Mouse (Mus musculus): ENCODE measurements around the gene Arfgap3. TPM values are rescaled to one million over a fixed set of nuclear protein-coding genes. Genes with fewer than 3 reads are reported as not detected.
A peak's percentile ranks its signal among the peaks of the same experiment; 100 is the strongest.
"Not testable (repeated sequence)": the region's sequence is repeated elsewhere in the genome, so short reads cannot be mapped to it uniquely, and the experiment has no call there.

The Arfgap3 gene
- total RNA-seq (2014; fragmentation: Nextera tagmentation) (25.2 and 32.4 TPM in 2 replicates), total RNA-seq (2017) (23.1 and 32.1 TPM in 2 replicates)

DNA sequence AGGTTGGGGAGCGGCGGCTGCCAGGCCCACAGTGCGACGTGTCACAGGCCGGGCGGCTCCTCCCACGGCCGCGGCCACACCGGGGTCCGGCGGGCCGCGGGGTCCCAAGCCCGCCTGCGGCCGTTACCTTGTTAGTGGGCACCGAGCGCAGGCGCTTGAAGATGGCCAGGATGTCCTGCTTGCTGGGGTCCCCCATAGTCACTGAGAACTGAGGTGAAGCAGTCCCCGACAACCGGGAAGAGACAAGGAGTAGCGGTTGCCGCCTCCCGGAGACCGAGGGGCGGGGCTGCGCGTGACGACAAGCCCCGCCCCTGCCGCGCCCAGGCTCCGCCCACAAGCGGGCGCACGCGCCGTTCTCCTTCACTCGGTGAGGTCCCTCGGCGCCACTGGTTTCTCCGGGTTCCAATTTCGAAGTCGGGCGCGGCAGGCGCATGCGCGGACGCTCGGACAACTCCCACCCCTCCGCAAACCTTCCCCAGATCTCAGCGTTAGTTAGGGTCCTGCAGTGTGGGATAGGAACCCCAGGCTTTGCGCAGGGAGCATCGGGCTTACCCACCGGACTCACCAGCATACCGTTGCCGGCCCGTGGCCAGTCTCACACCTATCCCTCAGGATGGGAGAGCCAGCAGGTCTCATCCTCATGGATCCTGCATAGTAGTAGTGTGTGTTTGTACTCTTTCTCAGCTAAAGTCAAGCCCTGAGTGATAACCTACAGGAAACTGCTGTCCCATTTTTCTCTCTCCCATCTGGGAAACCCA lies at the start of gene Arfgap3:
Arfgap3 (minus strand) TSS at position 294 of the 758 bp plus-strand sequence.
- peak; percentile 88 for ATAC-seq (replicated peaks; ENCODE audit: low FRiP score, low TSS enrichment, poor library complexity, severe bottlenecking)

DNA sequence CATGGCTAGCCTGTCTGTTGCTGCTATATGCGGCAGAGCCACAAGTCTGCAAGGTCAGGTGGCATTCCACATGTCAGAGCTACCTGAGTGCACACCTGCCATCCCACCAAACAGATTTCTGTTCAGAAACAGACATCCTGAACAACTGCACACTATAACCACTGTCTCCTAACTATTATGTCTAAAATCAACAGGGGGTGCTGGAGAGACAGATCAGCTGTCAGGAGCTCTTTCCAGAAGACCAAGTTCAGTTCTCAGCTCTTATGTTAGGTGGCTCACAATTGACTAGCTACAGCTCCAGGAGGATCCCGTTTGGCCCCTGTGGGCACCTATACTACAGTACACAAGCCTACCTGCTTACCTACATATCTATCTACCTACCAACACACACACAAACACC lies 42.7 kb upstream of the Arfgap3 start:
- ATAC-seq (replicated peaks; ENCODE audit: low FRiP score, low TSS enrichment, poor library complexity, severe bottlenecking) = 0 out of 2 replicates have a peak, but pooled peaks have one; percentile 23

DNA sequence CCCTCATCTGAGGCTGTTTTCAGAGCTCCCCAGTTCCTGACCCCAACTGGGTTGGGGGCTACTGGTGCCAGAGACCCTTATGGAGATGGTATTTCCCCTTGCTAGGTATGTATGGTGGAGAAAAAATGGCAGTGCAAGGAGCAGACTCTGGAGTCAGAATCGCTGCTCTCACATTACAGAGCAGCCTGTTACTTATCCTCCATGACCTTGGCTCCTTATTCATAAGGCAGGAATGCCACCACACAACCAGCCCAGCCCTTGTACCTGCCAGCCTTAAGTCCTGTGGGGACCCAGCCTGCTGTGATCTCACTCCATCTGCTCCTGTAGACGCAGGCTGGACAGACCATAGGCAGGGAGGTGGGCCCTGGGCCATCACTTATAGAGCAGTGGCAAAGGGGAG lies 37.9 kb upstream of the Arfgap3 start:
- no peak for ATAC-seq (replicated peaks; ENCODE audit: low FRiP score, low TSS enrichment, poor library complexity, severe bottlenecking)

DNA sequence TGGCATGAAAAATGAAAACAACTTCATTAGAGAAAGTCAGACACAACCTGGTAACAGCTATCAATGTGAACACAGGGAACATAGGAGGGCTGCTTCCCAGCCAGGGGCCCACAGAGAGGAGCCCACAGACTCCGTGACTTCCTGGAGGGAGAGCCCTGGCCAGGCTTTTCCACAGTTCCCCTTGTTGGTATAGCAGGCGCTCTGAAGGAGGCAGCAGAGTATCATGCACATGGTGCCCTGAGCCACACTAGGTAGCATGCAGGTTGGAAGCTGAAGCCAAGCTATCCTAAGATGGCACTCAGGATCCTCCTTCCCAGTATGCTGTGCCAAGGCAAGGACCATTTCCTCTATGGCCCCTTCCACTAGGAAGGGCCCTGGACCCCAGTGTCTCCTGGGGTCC lies 33.6 kb upstream of the Arfgap3 start:
- ATAC-seq (replicated peaks; ENCODE audit: low FRiP score, low TSS enrichment, poor library complexity, severe bottlenecking) = no peak

DNA sequence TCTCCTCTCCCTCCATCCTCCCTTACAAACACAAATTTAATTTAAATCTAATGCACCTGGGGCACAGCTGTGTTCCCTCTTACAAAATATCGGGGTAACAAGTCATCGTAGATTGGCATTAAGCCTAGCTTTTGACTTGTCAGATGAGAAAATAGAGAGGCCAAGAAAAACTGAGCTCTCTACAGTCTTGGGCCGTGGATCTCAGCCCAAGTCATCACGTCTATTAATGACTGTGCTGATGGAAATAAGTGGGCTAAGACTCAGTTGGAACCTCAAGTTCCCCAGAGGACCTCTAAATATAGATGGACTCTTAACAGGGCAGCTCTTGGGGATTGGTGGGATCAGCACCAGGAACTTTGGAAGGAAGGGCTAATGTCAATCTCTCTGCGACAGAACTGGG lies 33.1 kb upstream of the Arfgap3 start:
- ATAC-seq (replicated peaks; ENCODE audit: low FRiP score, low TSS enrichment, poor library complexity, severe bottlenecking) = no peak

DNA sequence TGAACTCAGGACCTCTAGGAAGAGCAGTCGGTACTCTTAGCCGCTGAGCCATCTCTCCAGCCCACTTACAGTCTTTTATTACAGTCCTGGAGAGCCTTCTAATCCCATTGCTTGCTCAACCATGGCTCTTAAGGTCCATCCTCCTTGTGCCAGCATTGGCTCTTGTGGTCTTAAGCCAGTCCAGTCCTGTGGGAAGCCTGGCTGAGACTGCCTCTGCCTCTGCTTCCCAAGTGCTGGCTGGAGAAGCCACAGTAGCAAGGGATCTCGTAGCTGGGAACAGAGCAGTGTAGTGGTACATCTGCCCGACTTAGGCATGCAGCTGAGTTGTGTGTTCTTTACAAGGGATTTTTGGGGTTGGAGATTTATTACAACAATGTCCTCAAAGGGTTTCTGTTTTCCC lies 32.4 kb upstream of the Arfgap3 start:
- no peak for ATAC-seq (replicated peaks; ENCODE audit: low FRiP score, low TSS enrichment, poor library complexity, severe bottlenecking)

DNA sequence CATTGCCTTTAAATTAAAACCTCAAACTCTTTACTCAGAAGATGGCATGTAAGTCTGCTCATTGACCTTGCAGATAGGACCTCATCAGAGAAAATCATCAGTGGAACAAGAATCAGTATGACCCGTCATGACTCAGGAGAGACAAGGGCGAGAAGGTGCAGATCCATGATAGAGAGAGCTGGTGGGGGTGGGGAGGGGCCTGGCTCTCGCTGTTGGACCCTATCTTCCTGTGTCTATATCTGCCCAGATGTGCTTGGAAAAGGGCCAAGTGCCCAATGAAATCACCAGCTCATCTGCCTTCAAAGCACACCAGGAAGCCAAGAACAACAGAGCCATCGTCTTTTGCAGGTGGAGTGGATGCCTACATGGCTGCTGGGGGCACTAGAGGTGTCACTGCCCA lies 27.1 kb upstream of the Arfgap3 start:
- ATAC-seq (replicated peaks; ENCODE audit: low FRiP score, low TSS enrichment, poor library complexity, severe bottlenecking) = peak; percentile 61

DNA sequence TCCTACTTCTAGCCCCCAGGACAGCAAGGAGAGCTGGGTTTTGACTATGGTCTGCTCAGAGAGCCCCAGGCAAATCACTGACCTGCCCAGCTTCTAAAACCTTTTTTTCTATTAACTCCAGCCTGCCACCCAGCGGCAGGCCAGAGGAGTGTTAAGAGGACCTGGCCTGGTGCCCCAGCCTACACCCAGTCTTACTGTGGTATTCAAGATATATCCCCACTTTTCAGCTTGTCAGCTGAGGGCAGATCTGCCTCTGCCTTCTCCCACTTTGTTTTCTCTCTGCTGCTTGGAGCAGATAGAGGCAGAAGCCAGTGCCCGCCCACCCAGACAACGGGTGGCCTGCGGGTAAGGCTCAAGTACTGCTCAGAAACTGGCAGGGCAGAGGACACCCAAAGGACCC lies 25.1 kb upstream of the Arfgap3 start:
- ATAC-seq (replicated peaks; ENCODE audit: low FRiP score, low TSS enrichment, poor library complexity, severe bottlenecking) = peak; percentile 88

DNA sequence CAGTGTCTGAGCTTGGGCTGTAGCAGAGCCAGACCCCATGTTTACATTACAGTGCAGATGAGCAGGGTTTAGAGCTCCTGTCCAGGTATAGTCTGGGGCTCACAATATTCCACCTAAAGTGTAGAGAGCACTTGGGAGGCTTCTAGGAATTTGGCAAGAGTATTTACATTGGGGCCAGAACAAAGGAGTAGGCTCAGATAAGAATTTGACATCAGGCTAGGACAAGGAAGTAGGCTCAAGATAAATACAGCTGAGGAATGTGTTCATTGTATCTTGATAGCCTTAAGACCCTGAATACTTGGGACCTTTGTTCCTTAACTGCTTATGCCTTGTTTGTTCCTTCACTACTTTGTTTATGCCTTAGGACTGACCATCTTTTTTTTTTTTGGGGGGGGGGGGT lies 24.0 kb upstream of the Arfgap3 start:
- no peak for ATAC-seq (replicated peaks; ENCODE audit: low FRiP score, low TSS enrichment, poor library complexity, severe bottlenecking)

DNA sequence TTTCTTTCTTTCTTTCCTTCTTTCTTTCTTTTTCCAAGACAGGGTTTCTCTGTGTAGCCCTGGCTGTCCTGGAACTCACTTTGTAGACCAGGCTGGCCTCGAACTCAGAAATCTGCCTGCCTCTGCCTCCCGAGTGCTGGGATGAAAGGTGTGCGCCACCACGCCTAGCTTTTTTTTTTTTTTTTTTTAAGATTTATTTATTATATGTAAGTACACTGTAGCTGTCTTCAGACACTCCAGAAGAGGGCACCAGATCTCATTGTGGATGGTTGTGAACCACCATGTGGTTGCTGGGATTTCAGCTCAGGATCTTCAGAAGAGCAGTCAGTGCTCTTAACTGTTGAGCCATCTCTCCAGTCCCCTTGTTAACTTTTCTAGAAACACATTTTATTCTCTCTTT lies 18.7 kb upstream of the Arfgap3 start:
- ATAC-seq (replicated peaks; ENCODE audit: low FRiP score, low TSS enrichment, poor library complexity, severe bottlenecking) = not testable (repeated sequence)

DNA sequence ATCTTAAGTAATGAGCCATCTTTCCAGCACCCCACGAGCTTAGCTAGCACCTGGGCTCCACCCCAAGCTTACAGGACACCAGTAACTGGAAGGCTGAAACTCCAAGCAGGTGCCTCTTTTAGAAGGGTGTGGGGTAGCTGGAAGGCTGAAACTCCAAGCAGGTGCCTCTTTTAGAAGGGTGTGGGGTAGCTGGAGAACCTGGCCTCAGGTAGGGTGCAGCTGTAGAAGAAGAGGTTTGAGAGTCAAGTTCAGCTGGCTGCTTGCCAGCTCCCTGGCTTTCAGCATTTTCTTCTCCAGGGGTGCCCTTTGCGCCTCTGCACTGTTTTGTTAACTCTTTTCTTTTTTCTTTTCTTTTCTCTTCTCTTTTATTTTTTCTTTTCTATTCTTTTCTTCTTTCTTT lies 18.2 kb upstream of the Arfgap3 start:
- no peak for ATAC-seq (replicated peaks; ENCODE audit: low FRiP score, low TSS enrichment, poor library complexity, severe bottlenecking)

DNA sequence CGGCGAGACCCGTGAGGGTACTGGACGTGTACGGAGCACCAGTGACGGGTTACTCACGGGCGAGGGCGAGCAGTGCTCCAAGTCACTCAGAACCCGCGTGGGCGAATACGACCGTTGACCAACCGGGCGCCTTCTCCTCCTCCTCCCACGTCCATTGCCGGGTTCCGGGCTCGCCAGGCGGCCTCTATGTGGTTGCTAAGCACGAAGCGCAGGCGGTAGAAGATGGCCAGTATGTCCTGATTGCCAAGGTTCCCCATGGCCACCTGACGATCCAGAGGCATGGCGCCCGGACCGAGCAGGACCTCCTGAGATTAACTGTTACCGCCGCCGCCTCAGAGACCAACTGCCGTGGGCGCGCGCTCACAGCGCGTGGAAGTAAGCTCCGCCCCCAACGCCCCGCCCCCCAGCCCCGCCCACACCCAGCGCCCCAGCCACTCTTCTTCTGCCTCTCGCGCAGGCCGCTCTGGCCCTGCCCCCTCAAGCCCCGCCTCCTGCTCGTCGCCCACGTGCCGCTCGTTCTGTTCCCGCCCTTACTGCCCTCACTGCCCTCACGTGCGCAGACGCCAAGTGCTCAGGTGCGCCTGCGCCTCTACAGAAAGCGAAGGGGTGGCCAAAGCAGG lies 17.0 kb upstream of the Arfgap3 start:
- ATAC-seq (replicated peaks; ENCODE audit: low FRiP score, low TSS enrichment, poor library complexity, severe bottlenecking) = peak; percentile 74

DNA sequence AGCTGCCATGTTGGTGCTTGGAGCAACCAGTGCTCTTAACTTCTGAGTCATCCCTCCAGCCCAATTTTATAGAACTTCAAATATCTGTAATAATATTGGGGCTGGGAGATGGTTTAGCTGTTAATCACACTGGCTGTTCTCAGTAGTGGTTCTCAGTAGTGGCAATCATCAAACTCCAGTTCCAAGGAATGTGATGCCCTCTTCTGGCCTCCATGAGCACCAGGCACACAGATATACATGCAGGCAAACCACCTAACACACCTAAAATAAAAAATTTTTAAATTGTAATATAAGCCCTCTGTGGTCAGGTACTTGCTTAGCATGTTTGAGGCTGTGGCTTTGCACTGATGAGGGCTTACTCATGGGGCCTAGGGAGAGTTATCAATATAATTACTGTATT lies 15.7 kb upstream of the Arfgap3 start:
- ATAC-seq (replicated peaks; ENCODE audit: low FRiP score, low TSS enrichment, poor library complexity, severe bottlenecking) = no peak

DNA sequence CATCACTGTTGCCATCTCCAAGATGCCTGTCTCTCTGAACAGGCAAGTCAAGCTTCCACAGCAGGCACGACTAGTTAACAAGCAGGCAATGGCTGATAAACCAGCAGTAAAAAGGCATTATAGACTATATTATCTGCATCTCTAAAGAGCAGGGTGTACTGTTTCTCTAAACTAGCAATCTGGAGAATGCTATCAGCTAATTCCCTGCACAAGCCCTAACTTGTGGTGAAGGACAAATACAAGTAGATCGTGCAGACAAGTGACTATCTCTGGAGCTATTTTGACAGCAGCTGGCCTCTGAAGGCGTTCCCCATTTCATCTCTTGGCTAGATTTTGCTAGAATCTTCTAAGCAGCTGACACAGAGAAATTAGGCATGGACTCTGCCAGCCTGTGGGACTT lies 14.1 kb upstream of the Arfgap3 start:
- peak; percentile 78 for ATAC-seq (replicated peaks; ENCODE audit: low FRiP score, low TSS enrichment, poor library complexity, severe bottlenecking)

DNA sequence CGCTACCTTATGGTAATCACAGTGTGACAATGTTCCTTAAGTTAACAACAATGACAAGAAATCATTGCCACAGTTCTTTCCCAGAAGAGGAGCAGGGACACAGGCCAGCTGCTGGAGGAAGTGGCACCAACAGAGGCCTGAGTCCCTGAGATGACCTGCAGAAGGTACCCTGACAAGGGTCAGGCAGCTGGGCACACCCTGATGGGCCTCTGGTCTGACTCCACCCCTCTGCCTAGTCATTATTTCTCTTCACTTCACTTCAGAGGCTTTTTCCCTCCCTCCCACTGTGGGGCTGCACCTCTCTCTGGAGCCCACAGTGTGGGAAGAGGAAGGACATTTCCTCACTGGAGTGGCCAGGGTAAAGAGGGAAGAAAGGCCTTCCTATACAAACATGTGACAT lies 12.8 kb upstream of the Arfgap3 start:
- ATAC-seq (replicated peaks; ENCODE audit: low FRiP score, low TSS enrichment, poor library complexity, severe bottlenecking) = not testable (repeated sequence)

DNA sequence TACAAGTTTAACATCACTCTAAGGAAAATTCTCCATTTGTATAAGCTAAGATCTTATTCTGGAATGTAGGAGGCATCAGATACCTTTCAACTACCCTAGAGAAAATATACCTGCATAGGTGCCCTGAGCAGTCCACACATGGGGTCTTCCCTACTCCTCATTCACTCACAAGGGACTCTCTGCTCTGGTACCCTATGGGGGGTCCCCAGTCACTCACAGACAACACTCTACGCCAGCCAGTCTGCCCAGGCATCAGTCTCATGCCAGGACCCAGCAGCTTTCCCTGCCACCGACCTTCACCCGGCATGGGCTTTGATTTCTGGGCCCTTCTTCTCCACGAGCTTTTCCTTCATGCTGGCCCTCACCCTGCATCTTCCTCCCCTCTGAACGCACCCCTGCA lies 10.9 kb upstream of the Arfgap3 start:
- ATAC-seq (replicated peaks; ENCODE audit: low FRiP score, low TSS enrichment, poor library complexity, severe bottlenecking) = not testable (repeated sequence)

DNA sequence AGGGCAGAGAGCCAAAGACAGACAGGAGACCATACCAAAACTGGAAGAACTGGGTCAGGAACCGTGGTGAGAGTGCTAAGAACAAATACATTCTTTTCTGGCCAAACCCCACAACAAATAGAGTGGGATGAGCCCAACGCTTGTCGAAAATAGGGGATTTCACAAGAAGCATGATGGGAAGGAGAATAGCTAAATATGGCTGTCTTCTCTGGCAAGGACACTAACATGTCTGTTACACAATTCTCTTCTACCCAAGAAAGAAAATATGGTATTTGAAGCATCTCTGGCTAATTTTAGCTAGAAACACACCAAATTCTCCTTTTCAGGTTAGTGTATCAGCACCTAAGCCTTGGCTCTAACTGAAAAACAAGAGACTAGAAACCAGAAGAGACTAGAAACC lies 10.1 kb upstream of the Arfgap3 start:
- ATAC-seq (replicated peaks; ENCODE audit: low FRiP score, low TSS enrichment, poor library complexity, severe bottlenecking) = no peak

DNA sequence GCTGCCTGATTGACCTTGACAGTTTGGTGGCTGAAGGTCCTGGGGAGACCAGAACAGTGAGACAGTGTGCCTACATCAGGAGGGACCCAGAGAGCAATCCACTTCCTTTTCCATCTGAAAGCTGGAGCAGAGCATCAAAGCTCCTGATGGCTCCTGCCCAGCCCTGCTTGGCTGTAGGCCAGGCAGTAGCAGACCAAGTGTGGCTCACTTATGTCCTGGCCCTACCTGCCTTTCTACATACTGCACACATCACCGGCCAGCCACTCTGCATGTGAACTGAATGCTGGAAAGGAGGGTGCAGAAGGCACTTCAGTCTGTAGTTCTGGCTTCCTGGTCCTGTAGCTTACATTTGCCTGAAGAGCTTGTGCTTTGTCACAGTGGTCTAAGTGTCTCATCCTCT lies 8.4 kb upstream of the Arfgap3 start:
- ATAC-seq (replicated peaks; ENCODE audit: low FRiP score, low TSS enrichment, poor library complexity, severe bottlenecking) = no peak

DNA sequence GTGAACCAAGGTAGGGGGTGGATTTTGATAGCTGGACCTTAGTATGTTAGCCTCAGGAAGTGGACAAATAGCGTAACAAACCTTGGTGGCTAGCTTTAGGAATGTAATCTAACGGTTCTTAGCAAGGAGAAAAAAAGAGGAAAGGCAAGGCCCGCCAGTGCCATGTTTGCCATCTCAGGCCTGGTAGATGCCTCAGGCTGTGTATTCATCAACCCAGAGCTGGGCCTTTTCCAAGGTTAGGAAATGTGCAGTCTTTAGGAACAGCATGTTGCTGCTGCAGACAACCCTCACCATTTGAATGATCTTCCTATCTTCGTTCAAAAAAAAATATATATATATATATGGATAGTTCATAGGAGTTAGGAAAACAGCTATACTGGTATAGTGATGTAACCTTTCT lies 1.5 kb upstream of the Arfgap3 start:
- no peak for ATAC-seq (replicated peaks; ENCODE audit: low FRiP score, low TSS enrichment, poor library complexity, severe bottlenecking)

DNA sequence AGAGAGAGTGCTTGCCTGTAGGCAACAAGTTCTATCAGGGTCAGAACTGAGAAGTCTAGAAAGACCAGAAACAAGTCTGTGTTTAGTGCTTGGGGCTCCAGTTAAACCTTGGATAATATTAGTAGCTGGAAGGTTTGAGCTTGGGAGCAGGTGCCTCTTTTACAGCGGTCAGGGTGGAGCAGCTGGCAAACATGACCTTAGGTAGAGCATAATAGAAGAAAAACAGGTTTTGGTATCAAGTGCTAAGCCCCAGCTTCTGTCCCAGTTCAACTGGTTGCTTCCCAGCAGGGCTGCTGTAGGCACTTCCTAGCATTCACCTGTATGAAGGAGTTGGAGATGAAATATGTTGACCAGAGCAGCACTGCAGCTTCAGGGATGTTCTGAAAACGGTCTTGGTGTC lies 812 bp upstream of the Arfgap3 start:
- ATAC-seq (replicated peaks; ENCODE audit: low FRiP score, low TSS enrichment, poor library complexity, severe bottlenecking) = no peak
